Mouse (Mus musculus): ENCODE results near the gene Crip2. TPM values are rescaled to one million over a fixed set of nuclear protein-coding genes. Genes with fewer than 3 reads are reported as not detected.

The Crip2 gene
- total and polyA plus RNA-seq, 2 experiments from 2014 or later = 198 to 533 TPM

DNA sequence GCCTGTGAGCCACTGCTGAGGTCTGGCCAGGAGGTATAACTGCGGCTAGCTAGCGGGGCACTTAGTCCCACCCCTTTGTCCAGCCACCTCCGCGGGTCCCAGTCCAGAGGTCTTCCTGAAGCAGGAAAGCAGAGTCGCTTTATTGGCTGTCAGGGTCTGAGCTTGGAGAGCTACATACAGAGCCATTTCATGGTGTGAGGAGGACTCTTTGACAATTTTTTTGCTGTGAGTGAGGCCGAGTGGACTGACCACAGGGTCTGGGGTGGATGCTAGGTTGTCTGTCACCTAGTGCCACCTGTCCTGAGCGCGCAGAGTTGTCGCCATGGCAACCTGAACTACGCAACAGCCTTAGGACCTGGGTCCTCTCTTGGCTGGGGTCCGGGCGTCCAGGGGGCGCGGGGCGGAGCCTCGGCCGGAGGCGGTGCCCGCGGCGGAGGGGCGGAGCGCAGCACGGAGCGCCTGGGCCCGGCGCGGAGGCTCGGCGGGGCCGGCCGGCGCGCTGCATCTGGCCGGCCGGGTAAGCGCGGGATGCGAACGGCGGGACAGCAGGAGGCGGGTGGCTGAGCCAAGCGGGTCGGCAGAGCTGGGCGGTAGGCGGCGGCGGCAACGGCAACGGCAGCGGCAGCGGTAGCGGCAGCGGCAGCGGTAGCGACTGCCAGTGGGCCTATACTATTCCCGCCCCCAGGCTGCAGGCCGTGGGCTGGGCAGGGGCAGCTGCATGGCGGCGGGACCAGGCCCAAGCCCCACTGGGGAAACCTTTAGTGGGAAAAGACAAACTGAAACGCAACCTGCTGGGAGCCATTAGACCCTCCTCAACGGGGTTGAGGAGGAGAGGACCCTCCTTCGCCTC, 45.6 kb downstream of the Crip2 start, which contains the start of gene Tmem121:
TSS of gene Tmem121 (plus strand) at position 489 of the 850 bp plus-strand sequence.
- 1% methylated on average over 62 of the region's 63 CpGs for WGBS
- Histone ChIP-seq H3K36me3 (ENCODE audit: insufficient read depth) (peaks cover 25% of the 10 kb centered on the region), H3K4me2 (ENCODE audit: low read depth) (peak within 1 kb of the TSS; percentile 97), H3K27me3 (ENCODE audit: insufficient read depth, low read length) (no peaks in the 10 kb centered on the region), H3K4me3 (ENCODE audit: low read depth, low read length) (peak within 1 kb of the TSS; percentile 72), H3K9me3 (ENCODE audit: low read length) (no peaks in the 10 kb centered on the region), H3K4me1 (ENCODE audit: insufficient read depth) (peaks cover 9% of the 10 kb centered on the region), H3K27ac (ENCODE audit: low read depth, low read length) (peak within 1 kb of the TSS; percentile 74), H3K9ac (peak within 1 kb of the TSS; percentile 84)
- ATAC-seq (peak; percentile 54), DNase-seq (peak; percentile 63)
- TF ChIP-seq CTCF (IDR thresholded peaks at IDR 0.05; ENCODE audit: low read depth) = 0 out of 2 replicates have a peak, but pooled peaks have one; percentile 1

DNA sequence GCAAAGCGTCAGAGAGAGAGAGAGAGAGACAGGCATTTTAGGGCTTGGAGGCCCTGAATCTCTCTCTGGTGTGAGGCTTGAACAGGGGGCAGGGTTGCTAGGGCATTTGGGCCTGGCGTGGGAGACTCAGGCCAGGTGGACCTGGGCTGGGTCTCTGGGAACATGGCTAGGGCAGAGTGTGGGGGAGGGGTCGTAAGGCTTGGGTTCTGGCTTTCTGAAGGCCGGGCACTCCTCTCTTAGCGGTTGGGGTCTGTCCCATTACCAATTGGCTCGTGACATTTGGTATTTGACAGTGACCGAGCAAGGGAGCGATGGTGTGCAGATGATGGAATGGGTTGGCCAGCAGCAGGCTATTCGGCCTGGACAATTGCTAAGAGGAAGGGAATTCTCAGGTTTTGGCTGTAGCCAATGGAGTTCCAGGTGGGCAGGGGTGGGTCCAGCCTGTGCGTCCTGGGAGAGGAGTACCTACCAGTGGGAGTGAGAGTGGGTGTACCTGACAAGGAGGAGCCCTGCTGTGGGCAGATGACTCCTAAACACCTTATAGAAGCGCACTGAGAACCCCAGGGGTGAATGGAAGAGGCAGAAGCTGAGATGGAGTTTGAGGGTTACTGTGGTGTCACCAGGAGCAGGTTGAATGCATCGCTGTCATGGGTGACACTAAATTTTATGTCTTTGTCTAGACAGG, 46.4 kb downstream of the Crip2 start:
- peak overlapping the region; percentile 74 for H3K27ac ChIP-seq (ENCODE audit: low read depth, low read length)
- H3K36me3 ChIP-seq (ENCODE audit: insufficient read depth) = peaks cover 32% of the 10 kb centered on the region
- DNase-seq (no peak), ATAC-seq (0 out of 2 replicates have a peak, but pooled peaks have one; percentile 14)
- H3K4me1 ChIP-seq (ENCODE audit: insufficient read depth) = peaks cover 9% of the 10 kb centered on the region
- no peaks in the 10 kb centered on the region for H3K9me3 ChIP-seq (ENCODE audit: low read length)
- peak overlapping the region; percentile 97 for H3K4me2 ChIP-seq (ENCODE audit: low read depth)
- H3K27me3 ChIP-seq (ENCODE audit: insufficient read depth, low read length) = no peaks in the 10 kb centered on the region
- H3K9ac ChIP-seq = peak overlapping the region; percentile 84
- peak overlapping the region; percentile 72 for H3K4me3 ChIP-seq (ENCODE audit: low read depth, low read length)
- no peak for TF ChIP-seq CTCF (IDR thresholded peaks at IDR 0.05; ENCODE audit: low read depth)
- WGBS = 32% methylated on average over 12 of the region's 12 CpGs

- H3K4me2 ChIP-seq (ENCODE audit: low read depth) = peak overlapping the region; percentile 97
- H3K27ac ChIP-seq (ENCODE audit: low read depth, low read length) = no peak overlapping the region
- H3K36me3 ChIP-seq (ENCODE audit: insufficient read depth) = peaks cover 34% of the 10 kb centered on the region
- 49% methylated on average over 4 of the region's 4 CpGs for WGBS
- no peaks in the 10 kb centered on the region for H3K9me3 ChIP-seq (ENCODE audit: low read length)
- H3K27me3 ChIP-seq (ENCODE audit: insufficient read depth, low read length) = no peaks in the 10 kb centered on the region
- peaks cover 9% of the 10 kb centered on the region for H3K4me1 ChIP-seq (ENCODE audit: insufficient read depth)
- DNase-seq = no peak
- H3K4me3 ChIP-seq (ENCODE audit: low read depth, low read length) = peak overlapping the region; percentile 72
- ATAC-seq = no peak
- H3K9ac ChIP-seq = peak overlapping the region; percentile 84
- no peak for TF ChIP-seq CTCF (IDR thresholded peaks at IDR 0.05; ENCODE audit: low read depth)
Observed at GRCm38 (mm10) chr12:113187011-113187375, 47.0 kb downstream of the Crip2 start.

GRCm38 (mm10) chr12:113187584-113188295, 47.7 kb downstream of the Crip2 start:
- 9% methylated on average over 56 of the region's 56 CpGs for WGBS

DNA sequence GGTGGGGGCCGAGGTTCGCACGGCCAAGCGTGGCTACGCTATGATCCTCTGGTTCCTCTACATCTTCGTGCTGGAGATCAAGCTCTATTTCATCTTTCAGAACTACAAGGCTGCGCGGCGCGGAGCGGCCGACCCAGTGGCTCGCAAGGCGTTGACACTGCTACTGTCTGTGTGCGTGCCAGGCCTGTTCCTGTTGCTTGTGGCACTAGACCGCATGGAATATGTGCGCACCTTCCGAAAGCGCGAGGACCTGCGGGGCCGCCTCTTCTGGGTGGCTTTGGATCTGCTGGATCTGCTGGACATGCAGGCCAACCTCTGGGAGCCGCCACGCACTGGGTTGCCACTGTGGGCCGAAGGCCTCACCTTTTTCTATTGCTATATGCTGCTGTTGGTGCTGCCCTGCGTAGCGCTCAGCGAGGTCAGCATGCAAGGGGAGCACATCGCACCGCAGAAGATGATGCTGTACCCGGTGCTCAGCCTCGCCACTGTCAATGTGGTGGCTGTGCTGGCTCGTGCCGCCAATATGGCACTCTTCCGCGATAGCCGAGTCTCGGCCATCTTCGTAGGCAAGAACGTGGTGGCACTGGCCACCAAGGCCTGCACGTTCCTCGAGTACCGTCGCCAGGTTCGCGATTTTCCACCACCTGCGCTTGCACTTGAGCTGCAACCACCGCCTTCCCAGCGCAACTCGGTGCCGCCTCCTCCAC, 48.5 kb downstream of the Crip2 start:
- Histone ChIP-seq H3K36me3 (ENCODE audit: insufficient read depth) (peaks cover 39% of the 10 kb centered on the region), H3K9me3 (ENCODE audit: low read length) (no peaks in the 10 kb centered on the region), H3K4me3 (ENCODE audit: low read depth, low read length) (peak overlapping the region; percentile 72), H3K4me2 (ENCODE audit: low read depth) (peak overlapping the region; percentile 97), H3K4me1 (ENCODE audit: insufficient read depth) (peaks cover 9% of the 10 kb centered on the region), H3K27ac (ENCODE audit: low read depth, low read length) (no peak overlapping the region), H3K27me3 (ENCODE audit: insufficient read depth, low read length) (no peaks in the 10 kb centered on the region), H3K9ac (no peak overlapping the region)
- TF ChIP-seq CTCF (IDR thresholded peaks at IDR 0.05; ENCODE audit: low read depth) = no peak
- 96% methylated on average over 51 of the region's 51 CpGs for WGBS
- no peak for ATAC-seq
- DNase-seq = no peak

More at GRCm38 (mm10) chr12:113187584-113188295, 47.7 kb downstream of the Crip2 start:
- Histone ChIP-seq H3K27me3 (ENCODE audit: insufficient read depth, low read length) (no peaks in the 10 kb centered on the region), H3K9ac (peak overlapping the region; percentile 84), H3K4me3 (ENCODE audit: low read depth, low read length) (peak overlapping the region; percentile 72), H3K9me3 (ENCODE audit: low read length) (no peaks in the 10 kb centered on the region), H3K4me1 (ENCODE audit: insufficient read depth) (peaks cover 9% of the 10 kb centered on the region), H3K36me3 (ENCODE audit: insufficient read depth) (peaks cover 37% of the 10 kb centered on the region), H3K27ac (ENCODE audit: low read depth, low read length) (no peak overlapping the region), H3K4me2 (ENCODE audit: low read depth) (peak overlapping the region; percentile 97)
- ATAC-seq (peak; percentile 82), DNase-seq (peak; percentile 93)
- TF ChIP-seq CTCF (IDR thresholded peaks at IDR 0.05; ENCODE audit: low read depth) = peak; percentile 98

DNA sequence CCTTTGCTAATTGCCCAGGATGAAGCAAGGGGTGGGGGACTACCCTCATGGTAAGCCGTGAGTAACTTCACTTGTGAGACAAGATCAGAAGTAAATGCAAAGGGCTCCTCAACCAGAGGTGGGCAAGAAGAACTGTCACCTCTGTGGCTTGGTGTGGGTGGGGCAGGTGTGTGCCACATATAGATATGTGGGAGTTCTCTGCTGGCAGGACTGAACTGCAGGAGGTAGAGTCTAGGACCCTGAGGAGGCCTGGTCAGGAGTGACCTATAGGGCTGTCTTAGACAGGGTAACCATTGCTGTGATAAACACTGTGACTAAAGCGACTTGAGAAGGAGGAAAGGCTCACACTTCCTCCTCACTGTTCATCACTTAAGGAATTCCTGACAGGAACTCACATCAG, 53.4 kb downstream of the Crip2 start:
- no peak overlapping the region for H3K9ac ChIP-seq
- H3K4me1 ChIP-seq (ENCODE audit: insufficient read depth) = no peaks in the 10 kb centered on the region
- H3K4me3 ChIP-seq (ENCODE audit: low read depth, low read length) = no peak overlapping the region
- H3K27ac ChIP-seq (ENCODE audit: low read depth, low read length) = no peak overlapping the region
- DNase-seq = no peak
- H3K4me2 ChIP-seq (ENCODE audit: low read depth) = no peak overlapping the region
- H3K36me3 ChIP-seq (ENCODE audit: insufficient read depth) = peaks cover 39% of the 10 kb centered on the region
- no peak for TF ChIP-seq CTCF (IDR thresholded peaks at IDR 0.05; ENCODE audit: low read depth)
- H3K9me3 ChIP-seq (ENCODE audit: low read length) = 0 out of 2 replicates have a peak, but pooled peaks cover 3% of the 10 kb centered on the region
- WGBS = 67% methylated on average over 2 of the region's 2 CpGs
- no peaks in the 10 kb centered on the region for H3K27me3 ChIP-seq (ENCODE audit: insufficient read depth, low read length)
- no peak for ATAC-seq

Other genes with a start within 250 kb of the Crip2 start
- gene Jag2, start 210.5 kb upstream of the Crip2 start, total RNA-seq (2014; rRNA removed) = 66.9 and 69.4 TPM in 2 replicates
- gene Jag2, start 210.5 kb upstream of the Crip2 start, polyA plus RNA-seq (2015; fragmentation: Nextera tagmentation; extraction: Ambion mirVana) = 5.5 and 7.9 TPM in 2 replicates
- 22.2 and 31.5 TPM in 2 replicates for gene Nudt14, start 198.1 kb upstream of the Crip2 start, total RNA-seq (2014; rRNA removed)
- 55.5 and 60.4 TPM in 2 replicates for gene Nudt14, start 198.1 kb upstream of the Crip2 start, polyA plus RNA-seq (2015; fragmentation: Nextera tagmentation; extraction: Ambion mirVana)
- gene Btbd6, start 163.8 kb upstream of the Crip2 start, total RNA-seq (2014; rRNA removed) = 60.4 and 60.5 TPM in 2 replicates
- 46.7 and 54.3 TPM in 2 replicates for gene Btbd6, start 163.8 kb upstream of the Crip2 start, polyA plus RNA-seq (2015; fragmentation: Nextera tagmentation; extraction: Ambion mirVana)
- 47.6 and 54.4 TPM in 2 replicates for gene Brf1, start 139.5 kb upstream of the Crip2 start, total RNA-seq (2014; rRNA removed)
- gene Brf1, start 139.5 kb upstream of the Crip2 start, polyA plus RNA-seq (2015; fragmentation: Nextera tagmentation; extraction: Ambion mirVana) = 32.3 and 40.2 TPM in 2 replicates
- gene Pacs2, start 125.7 kb upstream of the Crip2 start, total RNA-seq (2014; rRNA removed) = 103 and 116 TPM in 2 replicates
- 14.3 and 23.2 TPM in 2 replicates for gene Pacs2, start 125.7 kb upstream of the Crip2 start, polyA plus RNA-seq (2015; fragmentation: Nextera tagmentation; extraction: Ambion mirVana)
- 0.54 and 1.7 TPM in 2 replicates for gene Tex22, start 65.7 kb upstream of the Crip2 start, total RNA-seq (2014; rRNA removed)
- not detected in 2 replicates for gene Tex22, start 65.7 kb upstream of the Crip2 start, polyA plus RNA-seq (2015; fragmentation: Nextera tagmentation; extraction: Ambion mirVana)
- 49.2 and 59.3 TPM in 2 replicates for gene Mta1, start 42.0 kb upstream of the Crip2 start, total RNA-seq (2014; rRNA removed)
- 13.6 and 13.8 TPM in 2 replicates for gene Mta1, start 42.0 kb upstream of the Crip2 start, polyA plus RNA-seq (2015; fragmentation: Nextera tagmentation; extraction: Ambion mirVana)
- gene Crip1, start 6.1 kb downstream of the Crip2 start, total RNA-seq (2014; rRNA removed) = 8.3 and 16.1 TPM in 2 replicates
- 28.9 and 47.1 TPM in 2 replicates for gene Crip1, start 6.1 kb downstream of the Crip2 start, polyA plus RNA-seq (2015; fragmentation: Nextera tagmentation; extraction: Ambion mirVana)
- 7.8 and 8.6 TPM in 2 replicates for gene Tedc1, start 16.2 kb downstream of the Crip2 start, total RNA-seq (2014; rRNA removed)
- 7.6 and 10.0 TPM in 2 replicates for gene Tedc1, start 16.2 kb downstream of the Crip2 start, polyA plus RNA-seq (2015; fragmentation: Nextera tagmentation; extraction: Ambion mirVana)
- gene Tmem121, start 45.7 kb downstream of the Crip2 start, total RNA-seq (2014; rRNA removed) = 71.8 and 75.6 TPM in 2 replicates
- 59.3 and 66.7 TPM in 2 replicates for gene Tmem121, start 45.7 kb downstream of the Crip2 start, polyA plus RNA-seq (2015; fragmentation: Nextera tagmentation; extraction: Ambion mirVana)